Mouse (Mus musculus): ENCODE measurements at regions not wholly inside any gene's neighbourhood (a gene's known extent, or its start where the extent isn't known, plus 50 kb on each side); places are given as distances from the start of the nearest gene placed in this dataset.
"Not testable (repeated sequence)": the region's sequence is repeated elsewhere in the genome, so short reads cannot be mapped to it uniquely, and the experiment has no call there.

DNA sequence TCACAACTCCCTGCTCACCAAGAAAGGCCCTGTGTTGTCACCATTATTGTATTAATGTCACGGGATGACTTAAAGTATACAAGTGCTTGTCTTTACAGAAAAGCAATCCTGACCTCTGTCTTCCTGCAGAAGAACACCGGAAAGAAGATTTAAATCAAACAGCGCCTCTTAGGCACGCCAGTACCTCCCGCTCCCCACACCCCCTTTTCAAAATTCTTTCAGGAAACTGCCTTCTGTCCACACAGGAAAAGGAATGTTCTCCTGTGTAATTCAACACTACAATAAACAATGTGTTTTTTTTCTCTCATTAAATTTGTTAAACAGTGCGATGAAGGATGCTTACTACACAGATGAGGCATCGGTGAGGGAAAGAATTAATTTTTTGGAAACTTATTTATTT, 112.6 kb upstream of the Stt3b start:
- no peak overlapping the region for H3K27ac ChIP-seq (ENCODE audit: low read depth)
- H3K4me3 ChIP-seq (ENCODE audit: low read depth, low read length), result no peak overlapping the region
- no peak overlapping the region for H3K9ac ChIP-seq
- no peak for ATAC-seq (ENCODE audit: insufficient read depth)
- DNase-seq, result peak; percentile 28
- H3K4me1 ChIP-seq (ENCODE audit: insufficient read depth), result no peaks in the 10 kb centered on the region
- H3K4me2 ChIP-seq, result no peak overlapping the region
- no peaks in the 10 kb centered on the region for H3K27me3 ChIP-seq (ENCODE audit: insufficient read depth, low read length)
- 40% methylated on average over 7 of the region's 7 CpGs for WGBS
- no peak for TF ChIP-seq CTCF (IDR thresholded peaks at IDR 0.05; ENCODE audit: low read depth)
- no peaks in the 10 kb centered on the region; the same call in 1 of the 2 replicates for H3K9me3 ChIP-seq (ENCODE audit: low read depth, low read length)
- H3K36me3 ChIP-seq (ENCODE audit: insufficient read depth), result no peaks in the 10 kb centered on the region

DNA sequence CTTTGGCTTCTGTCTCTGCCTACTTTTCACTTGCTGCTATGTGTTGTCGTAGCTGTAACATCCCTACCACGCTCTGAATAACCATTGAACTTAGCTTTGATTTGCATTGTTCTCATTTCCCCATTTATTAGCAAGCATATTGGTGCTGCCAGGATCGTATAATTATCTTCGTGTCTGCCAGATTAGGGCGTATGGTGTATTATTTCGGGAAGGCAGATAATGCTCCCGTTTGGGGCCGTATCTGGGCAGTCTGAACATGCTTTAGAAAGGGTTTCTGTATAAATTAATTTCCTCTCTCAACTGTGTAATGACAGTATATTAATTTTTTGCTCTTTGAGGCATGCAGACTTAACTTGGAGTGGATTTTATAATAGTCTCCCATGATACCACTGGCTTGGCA, 116.5 kb upstream of the Stt3b start:
- Histone ChIP-seq H3K27me3 (ENCODE audit: insufficient read depth, low read length) (no peaks in the 10 kb centered on the region), H3K4me3 (ENCODE audit: low read depth, low read length) (no peak overlapping the region), H3K9me3 (ENCODE audit: low read depth, low read length) (no peaks in the 10 kb centered on the region), H3K9ac (no peak overlapping the region), H3K36me3 (ENCODE audit: insufficient read depth) (no peaks in the 10 kb centered on the region), H3K4me1 (ENCODE audit: insufficient read depth) (no peaks in the 10 kb centered on the region), H3K4me2 (no peak overlapping the region), H3K27ac (ENCODE audit: low read depth) (no peak overlapping the region)
- WGBS, result 78% methylated on average over 8 of the region's 8 CpGs
- DNase-seq, result no peak
- ATAC-seq (ENCODE audit: insufficient read depth), result no peak
- no peak for TF ChIP-seq CTCF (IDR thresholded peaks at IDR 0.05; ENCODE audit: low read depth)

DNA sequence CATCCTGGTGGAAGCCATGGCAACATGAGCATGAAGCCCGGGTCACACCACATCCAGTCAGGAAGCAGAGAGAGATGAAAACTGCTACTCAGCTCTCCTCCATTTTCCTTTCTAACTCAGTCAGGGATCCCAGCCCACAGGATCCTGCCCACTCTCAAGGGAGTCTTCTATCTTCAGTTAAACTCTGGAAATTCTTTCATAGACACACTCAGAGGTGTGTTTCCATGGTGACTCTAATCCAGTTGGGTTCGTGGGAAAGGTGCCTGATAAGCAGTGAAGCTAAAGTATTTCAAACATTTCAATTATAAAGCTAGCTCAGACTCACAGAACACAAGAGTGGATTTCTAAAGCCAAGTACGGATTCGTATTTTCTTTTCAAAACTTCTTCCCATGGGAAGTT, 120.0 kb upstream of the Stt3b start:
- no peak overlapping the region for H3K4me2 ChIP-seq
- H3K27me3 ChIP-seq (ENCODE audit: insufficient read depth, low read length), result no peaks in the 10 kb centered on the region
- ATAC-seq (ENCODE audit: insufficient read depth) (no peak), DNase-seq (peak; percentile 37)
- H3K27ac ChIP-seq (ENCODE audit: low read depth), result no peak overlapping the region
- 48% methylated on average over 4 of the region's 4 CpGs for WGBS
- no peak overlapping the region for H3K4me3 ChIP-seq (ENCODE audit: low read depth, low read length)
- no peaks in the 10 kb centered on the region for H3K4me1 ChIP-seq (ENCODE audit: insufficient read depth)
- no peak overlapping the region for H3K9ac ChIP-seq
- no peaks in the 10 kb centered on the region for H3K36me3 ChIP-seq (ENCODE audit: insufficient read depth)
- TF ChIP-seq CTCF (IDR thresholded peaks at IDR 0.05; ENCODE audit: low read depth), result no peak
- no peaks in the 10 kb centered on the region for H3K9me3 ChIP-seq (ENCODE audit: low read depth, low read length)

DNA sequence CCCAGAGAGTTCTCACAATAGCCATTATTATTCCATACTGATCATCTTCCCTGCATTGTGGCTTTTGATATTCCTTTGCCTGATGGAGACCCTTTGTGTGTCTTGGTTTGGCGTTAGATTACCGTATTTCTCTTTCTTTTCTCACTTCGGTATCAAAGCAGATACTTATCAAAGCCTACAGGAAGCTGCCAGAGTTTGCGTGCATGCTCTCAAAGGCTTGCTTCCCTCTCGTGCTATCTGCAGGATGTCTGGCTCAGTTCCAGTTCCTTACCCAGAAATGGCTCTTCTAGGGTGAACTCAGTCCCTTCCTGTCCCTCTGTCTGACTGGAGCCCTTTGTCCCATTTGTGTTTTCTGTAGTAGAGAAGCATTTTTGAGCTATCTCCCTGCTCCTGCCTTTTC, 124.5 kb upstream of the Stt3b start:
- Histone ChIP-seq H3K27ac (ENCODE audit: low read depth) (no peak overlapping the region), H3K9ac (no peak overlapping the region), H3K27me3 (ENCODE audit: insufficient read depth, low read length) (no peaks in the 10 kb centered on the region), H3K36me3 (ENCODE audit: insufficient read depth) (no peaks in the 10 kb centered on the region), H3K4me1 (ENCODE audit: insufficient read depth) (no peaks in the 10 kb centered on the region), H3K4me2 (no peak overlapping the region), H3K4me3 (ENCODE audit: low read depth, low read length) (no peak overlapping the region), H3K9me3 (ENCODE audit: low read depth, low read length) (peaks cover 5% of the 10 kb centered on the region; the same call in 1 of the 2 replicates)
- 10% methylated on average over 5 of the region's 5 CpGs for WGBS
- no peak for TF ChIP-seq CTCF (IDR thresholded peaks at IDR 0.05; ENCODE audit: low read depth)
- DNase-seq (peak; percentile 68), ATAC-seq (ENCODE audit: insufficient read depth) (no peak)

DNA sequence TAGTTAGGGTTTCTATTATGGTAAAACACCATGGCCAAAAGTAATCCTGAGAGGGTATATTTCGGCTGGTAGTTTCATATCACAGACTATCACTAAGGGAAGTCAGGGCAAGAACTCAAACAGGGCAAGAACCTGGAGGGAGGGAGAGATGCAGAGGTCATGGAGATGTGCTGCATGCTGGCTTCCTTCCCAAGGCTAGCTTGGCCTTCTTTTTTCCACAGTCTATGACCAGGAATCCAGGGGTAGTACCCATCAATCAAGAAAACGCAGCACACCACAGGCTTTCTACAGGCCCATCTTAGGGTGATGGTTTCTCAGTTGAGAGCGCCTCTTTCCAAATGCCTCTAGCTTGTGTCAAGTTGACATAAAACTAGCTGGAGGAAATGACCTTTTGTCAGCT, 126.1 kb upstream of the Stt3b start:
- TF ChIP-seq CTCF (IDR thresholded peaks at IDR 0.05; ENCODE audit: low read depth), result no peak
- Histone ChIP-seq H3K27me3 (ENCODE audit: insufficient read depth, low read length) (no peaks in the 10 kb centered on the region), H3K9me3 (ENCODE audit: low read depth, low read length) (peaks cover 5% of the 10 kb centered on the region; the same call in 1 of the 2 replicates), H3K4me3 (ENCODE audit: low read depth, low read length) (no peak overlapping the region), H3K4me2 (no peak overlapping the region), H3K9ac (no peak overlapping the region), H3K27ac (ENCODE audit: low read depth) (no peak overlapping the region), H3K4me1 (ENCODE audit: insufficient read depth) (no peaks in the 10 kb centered on the region), H3K36me3 (ENCODE audit: insufficient read depth) (no peaks in the 10 kb centered on the region)
- ATAC-seq (ENCODE audit: insufficient read depth), result no peak
- DNase-seq, result no peak
- 84% methylated on average over 3 of the region's 3 CpGs for WGBS

DNA sequence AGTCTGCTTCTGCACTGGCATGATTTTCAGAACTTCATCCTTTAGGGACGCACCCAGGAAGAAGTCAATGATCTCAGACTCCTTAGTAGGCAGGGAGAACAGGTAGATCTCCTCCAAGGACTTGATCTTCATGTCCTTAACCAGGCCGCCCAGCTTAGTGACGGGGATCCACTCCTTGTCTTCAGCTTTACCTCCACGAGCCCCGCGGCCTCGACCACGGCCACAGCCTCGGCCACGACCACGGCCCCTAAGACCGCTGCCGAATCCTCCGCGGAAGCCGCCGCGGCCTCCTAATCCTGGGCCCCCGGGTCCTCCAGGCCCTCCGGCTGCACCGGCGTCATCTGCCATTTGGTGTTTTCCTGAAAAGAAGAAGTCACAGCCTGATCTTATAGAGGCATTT, 128.0 kb upstream of the Stt3b start:
- H3K27me3 ChIP-seq (ENCODE audit: insufficient read depth, low read length); H3K9me3 ChIP-seq (ENCODE audit: low read depth, low read length); H3K4me2 ChIP-seq; ATAC-seq (ENCODE audit: insufficient read depth); DNase-seq; H3K9ac ChIP-seq; H3K4me1 ChIP-seq (ENCODE audit: insufficient read depth); H3K36me3 ChIP-seq (ENCODE audit: insufficient read depth); H3K27ac ChIP-seq (ENCODE audit: low read depth); H3K4me3 ChIP-seq (ENCODE audit: low read depth, low read length): not testable (repeated sequence)
- 97% methylated on average over 22 of the region's 22 CpGs for whole genome bisulfite sequencing

DNA sequence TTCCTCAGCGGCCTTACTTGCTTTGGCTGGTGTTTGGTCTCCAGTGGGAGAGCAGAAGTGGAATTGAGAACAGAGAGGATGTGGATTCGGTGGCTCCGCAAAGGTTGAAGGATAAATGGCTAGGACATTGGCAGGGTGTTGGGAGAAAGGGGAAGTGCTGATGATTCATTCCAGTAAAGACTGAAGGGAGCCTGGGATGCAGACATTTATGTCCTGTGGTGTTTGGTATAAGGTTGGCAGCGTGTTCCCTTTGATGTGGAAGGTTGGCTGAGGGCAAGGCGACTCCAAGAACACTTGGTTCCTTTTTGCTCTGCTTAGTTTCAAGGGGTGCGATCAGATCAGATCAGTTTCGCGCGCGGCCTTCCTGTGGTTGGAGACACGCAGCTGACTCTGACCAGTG, 136.5 kb upstream of the Stt3b start:
- TF ChIP-seq CTCF (IDR thresholded peaks at IDR 0.05; ENCODE audit: low read depth), result no peak
- H3K36me3 ChIP-seq (ENCODE audit: insufficient read depth), result no peaks in the 10 kb centered on the region
- H3K27me3 ChIP-seq (ENCODE audit: insufficient read depth, low read length), result no peaks in the 10 kb centered on the region
- H3K9me3 ChIP-seq (ENCODE audit: low read depth, low read length), result no peaks in the 10 kb centered on the region
- no peak overlapping the region for H3K27ac ChIP-seq (ENCODE audit: low read depth)
- no peak overlapping the region for H3K4me2 ChIP-seq
- 71% methylated on average over 11 of the region's 11 CpGs for WGBS
- no peaks in the 10 kb centered on the region for H3K4me1 ChIP-seq (ENCODE audit: insufficient read depth)
- ATAC-seq (ENCODE audit: insufficient read depth) (no peak), DNase-seq (no peak)
- H3K9ac ChIP-seq, result no peak overlapping the region
- H3K4me3 ChIP-seq (ENCODE audit: low read depth, low read length), result no peak overlapping the region

DNA sequence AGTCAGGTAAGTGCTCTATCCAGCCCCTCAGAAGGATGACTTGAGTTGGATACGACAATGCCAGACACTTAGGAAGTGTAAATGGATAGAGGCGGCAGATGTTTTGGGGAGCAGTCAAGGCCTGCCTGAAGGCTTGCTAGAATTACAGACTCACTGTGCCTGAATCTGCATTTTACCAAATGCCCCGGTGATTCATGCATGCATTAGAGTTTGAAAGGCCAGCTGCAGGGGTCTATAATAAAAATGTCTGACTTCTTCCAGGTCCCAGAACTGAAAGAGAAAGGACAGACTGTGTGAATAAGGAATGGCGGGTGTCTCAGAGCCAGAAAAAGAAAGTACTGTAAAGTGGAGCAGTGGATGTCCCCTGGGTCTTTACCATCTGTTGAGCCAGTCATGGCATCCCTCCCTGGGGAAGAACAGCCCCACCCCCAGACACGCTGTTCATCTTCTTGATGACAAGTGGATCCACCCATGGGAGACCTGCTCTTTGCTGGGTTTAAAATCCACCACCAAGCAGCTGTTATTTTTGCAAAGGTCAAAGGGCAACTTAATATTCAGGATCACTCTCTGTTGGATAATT, 140.6 kb upstream of the Stt3b start:
- Histone ChIP-seq H3K9me3 (ENCODE audit: low read depth, low read length) (no peaks in the 10 kb centered on the region), H3K27ac (ENCODE audit: low read depth) (no peak overlapping the region), H3K4me2 (no peak overlapping the region), H3K27me3 (ENCODE audit: insufficient read depth, low read length) (no peaks in the 10 kb centered on the region), H3K9ac (no peak overlapping the region), H3K36me3 (ENCODE audit: insufficient read depth) (no peaks in the 10 kb centered on the region), H3K4me3 (ENCODE audit: low read depth, low read length) (no peak overlapping the region), H3K4me1 (ENCODE audit: insufficient read depth) (no peaks in the 10 kb centered on the region)
- ATAC-seq (ENCODE audit: insufficient read depth), result no peak
- no peak for DNase-seq
- WGBS, result 75% methylated on average over 5 of the region's 5 CpGs
- TF ChIP-seq CTCF (IDR thresholded peaks at IDR 0.05; ENCODE audit: low read depth), result no peak

Measured in lung, embryonic 14.5 days (tissue).